ENCODE assay signal across 8 mouse cellular contexts in the genomic region with DNA sequence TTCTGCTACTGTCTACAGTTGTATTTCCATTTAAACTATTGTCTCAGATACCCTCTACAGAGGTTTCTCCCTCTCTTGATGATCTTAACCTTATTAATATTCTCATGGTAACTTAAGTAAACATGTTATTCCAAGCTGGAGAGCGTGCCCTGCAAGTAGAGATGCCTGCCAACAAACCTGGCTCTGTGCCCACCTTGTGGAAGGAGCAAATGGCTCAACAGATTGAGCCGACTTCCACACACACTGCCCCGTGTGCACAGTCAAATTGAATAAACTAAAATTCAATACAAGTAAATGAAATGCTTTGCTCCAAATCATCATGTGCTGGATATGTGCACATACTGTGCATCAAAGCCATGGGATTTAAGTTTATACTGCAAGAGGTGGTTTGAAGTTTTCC. TPM values are rescaled to one million over a fixed set of nuclear protein-coding genes. Genes with fewer than 3 reads are reported as not detected.
DNase-seq lines count a peak whose midpoint lies in the region; ATAC-seq lines count a peak whose summit lies in the region.

No protein-coding gene starts in this region.

- no peaks in the 10 kb centered on the region for H3K4me1 ChIP-seq in heart, embryonic 10.5 days

- H3K27me3 ChIP-seq in heart, embryonic 10.5 days (ENCODE audit: insufficient read depth, poor library complexity, severe bottlenecking): no peaks in the 10 kb centered on the region

- intact Hi-C loops in heart, postnatal 10 days (cut with DNase I): no loop called here

- WGBS in heart, embryonic 10.5 days: 64% methylated on average over 3 of the region's 3 CpGs

- no peaks in the 10 kb centered on the region for H3K9me3 ChIP-seq in heart, embryonic 10.5 days

- peak; percentile 70 to 75 for DNase-seq in heart, postnatal 10 days
- DNase-seq in heart, embryonic 10.5 days (ENCODE audit: low spot score): no peak
- DNase-seq in adrenal gland, adult 2 months: peak; percentile 45
- peak; percentile 94 to 95 for DNase-seq in cerebellum, postnatal 36 days
- peak; percentile 83 for DNase-seq in layer of hippocampus, adult 11-12 months (ENCODE audit: low spot score)
- DNase-seq in lung, postnatal 36 days: peak; percentile 65
- DNase-seq in embryo, embryonic 10 days (ENCODE audit: low spot score): no peak

- H3K36me3 ChIP-seq in heart, embryonic 10.5 days: no peaks in the 10 kb centered on the region

- ATAC-seq in megakaryocyte, adult 5-6 weeks (ENCODE audit: poor library complexity, severe bottlenecking): no peak

- H3K27ac ChIP-seq in heart, embryonic 10.5 days: no peak overlapping the region

- H3K4me3 ChIP-seq in heart, embryonic 10.5 days: no peak overlapping the region

RNA-seq across cellular contexts. Expression of gene Klrg1, which starts 14.1 kb away (rescaled TPM):
- not detected for total RNA-seq in heart, postnatal 10 days (2021)
- not detected in 2 replicates for polyA plus RNA-seq in heart, embryonic 10.5 days (2016; fragmentation: Nextera tagmentation; extraction: Ambion mirVana)
- total RNA-seq in adrenal gland, adult 2 months (2021): under 1 TPM in 1 of 2 experiments, not detected in 1; 0.28 TPM
- not detected in 2 replicates for polyA plus RNA-seq in adrenal gland, adult 2 months (2012; rRNA removed)
- total RNA-seq in megakaryocyte, adult 5-6 weeks (2015): 0.56 and 0.64 TPM in 2 replicates
- total RNA-seq in megakaryocyte, adult 5-6 weeks (2017): 0.44 and 0.65 TPM in 2 replicates

RNA-seq across cellular contexts. Expression of gene M6pr, which starts 40.0 kb away (rescaled TPM):
- total RNA-seq in heart, postnatal 10 days (2021): 10 to 100 TPM; 51.8 to 52.1 TPM
- 98.0 and 102 TPM in 2 replicates for polyA plus RNA-seq in heart, embryonic 10.5 days (2016; fragmentation: Nextera tagmentation; extraction: Ambion mirVana)
- 100 to 1,000 TPM; 159 to 173 TPM for total RNA-seq in adrenal gland, adult 2 months (2021)
- polyA plus RNA-seq in adrenal gland, adult 2 months (2012; rRNA removed): 31.4 and 41.9 TPM in 2 replicates
- 158 and 160 TPM in 2 replicates for total RNA-seq in megakaryocyte, adult 5-6 weeks (2015)
- total RNA-seq in megakaryocyte, adult 5-6 weeks (2017): 329 and 358 TPM in 2 replicates

Comparison
In these comparisons a context has a peak if more than half of its experiments do, and no peak if none do; other contexts are left out.
1. DNase-seq: peak in heart, postnatal 10 days (2 of 2), adrenal gland, adult 2 months (single experiment), cerebellum, postnatal 36 days (2 of 2), layer of hippocampus, adult 11-12 months (single experiment) and lung, postnatal 36 days (single experiment); none in heart, embryonic 10.5 days (single experiment) and embryo, embryonic 10 days (single experiment).